Mouse (Mus musculus) spleen, adult 2 months (tissue): Measurements from ENCODE around the gene Map3k3.

Experiments
- CTCF ChIP-seq: fragments of 200-500 bp; IDR thresholded peaks from 2 replicates; pipeline ENCODE4 v1.5.1; 2011; ENCODE audit warnings: mild to moderate bottlenecking, inconsistent platforms; ENCODE audit not compliant: insufficient read depth, insufficient read length, insufficient replicate concordance; ENCODE audit errors: extremely low read depth
- POLR2A ChIP-seq: fragments of 200-500 bp; IDR thresholded peaks from 2 replicates; pipeline ENCODE4 v1.6.1; 2011; ENCODE audit warnings: low read depth, low read length, inconsistent platforms

- TF ChIP-seq CTCF (no peak), POLR2A (no peak)
Measured at GRCm38 (mm10) chr11:106192657-106193370, 108.4 kb downstream of the Map3k3 start.
